Mouse (Mus musculus): Measurements from ENCODE around the gene Lama4.

The Lama4 gene

GRCm38 (mm10) chr10:39066061-39066460 is 100.7 kb downstream of the Lama4 start:
- TF ChIP-seq GATA4 (IDR thresholded peaks at IDR 0.05; ENCODE audit: insufficient replicate concordance, low read length), result no peak

- no peak for TF ChIP-seq GATA4 (IDR thresholded peaks at IDR 0.05; ENCODE audit: insufficient replicate concordance, low read length)
Measured at GRCm38 (mm10) chr10:39066962-39067361, 101.6 kb downstream of the Lama4 start.

GRCm38 (mm10) chr10:39072048-39072447 is 106.7 kb downstream of the Lama4 start:
- no peak for TF ChIP-seq GATA4 (IDR thresholded peaks at IDR 0.05; ENCODE audit: insufficient replicate concordance, low read length)

GRCm38 (mm10) chr10:39096981-39097380 is 131.7 kb downstream of the Lama4 start:
- no peak for TF ChIP-seq GATA4 (IDR thresholded peaks at IDR 0.05; ENCODE audit: insufficient replicate concordance, low read length)

- no peak for TF ChIP-seq GATA4 (IDR thresholded peaks at IDR 0.05; ENCODE audit: insufficient replicate concordance, low read length)
Measured at GRCm38 (mm10) chr10:39098746-39099145, 133.4 kb downstream of the Lama4 start.

- TF ChIP-seq GATA4 (IDR thresholded peaks at IDR 0.05; ENCODE audit: insufficient replicate concordance, low read length), result no peak
Measured at GRCm38 (mm10) chr10:39104803-39105449, 139.6 kb downstream of the Lama4 start.

- no peak for TF ChIP-seq GATA4 (IDR thresholded peaks at IDR 0.05; ENCODE audit: insufficient replicate concordance, low read length)
Measured at GRCm38 (mm10) chr10:39106413-39106812, 141.1 kb downstream of the Lama4 start.

GRCm38 (mm10) chr10:39106935-39107334 is 141.6 kb downstream of the Lama4 start:
- TF ChIP-seq GATA4 (IDR thresholded peaks at IDR 0.05; ENCODE audit: insufficient replicate concordance, low read length), result no peak

- TF ChIP-seq GATA4 (IDR thresholded peaks at IDR 0.05; ENCODE audit: insufficient replicate concordance, low read length), result no peak
Measured at GRCm38 (mm10) chr10:39108837-39109488, 143.6 kb downstream of the Lama4 start.

- TF ChIP-seq GATA4 (IDR thresholded peaks at IDR 0.05; ENCODE audit: insufficient replicate concordance, low read length), result no peak
Measured at GRCm38 (mm10) chr10:39109489-39109874, 144.2 kb downstream of the Lama4 start.

GRCm38 (mm10) chr10:39121412-39121811 is 156.1 kb downstream of the Lama4 start:
- no peak for TF ChIP-seq GATA4 (IDR thresholded peaks at IDR 0.05; ENCODE audit: insufficient replicate concordance, low read length)

GRCm38 (mm10) chr10:39133462-39134310 is 168.4 kb downstream of the Lama4 start, which contains the start of the genes Fam229b and Tube1:
Fam229b (minus strand) TSS chr10:39133914.
Tube1 (plus strand) TSS chr10:39133976.
- TF ChIP-seq GATA4 (IDR thresholded peaks at IDR 0.05; ENCODE audit: insufficient replicate concordance, low read length), result 0 out of 2 replicates have a peak, but pooled peaks have one; percentile 4

GRCm38 (mm10) chr10:39137766-39138165 is 172.5 kb downstream of the Lama4 start:
- TF ChIP-seq GATA4 (IDR thresholded peaks at IDR 0.05; ENCODE audit: insufficient replicate concordance, low read length), result no peak

GRCm38 (mm10) chr10:39138761-39139160 is 173.4 kb downstream of the Lama4 start:
- no peak for TF ChIP-seq GATA4 (IDR thresholded peaks at IDR 0.05; ENCODE audit: insufficient replicate concordance, low read length)

GRCm38 (mm10) chr10:39140843-39141242 is 175.5 kb downstream of the Lama4 start:
- TF ChIP-seq GATA4 (IDR thresholded peaks at IDR 0.05; ENCODE audit: insufficient replicate concordance, low read length), result no peak

- TF ChIP-seq GATA4 (IDR thresholded peaks at IDR 0.05; ENCODE audit: insufficient replicate concordance, low read length), result no peak
Measured at GRCm38 (mm10) chr10:39141401-39141800, 176.1 kb downstream of the Lama4 start.

Measured in liver, adult (tissue).